Mouse (Mus musculus) lung, embryonic 15.5 days (tissue): ENCODE results near the gene Fntb. TPM values are rescaled to one million over a fixed set of nuclear protein-coding genes. Genes with fewer than 3 reads are reported as not detected.

Experiments used
- ATAC-seq: fragments of 200-750 bp; cut with Nextera tagmentation; 2 replicates; pipeline ENCODE4 v1.8.0; 2017; ENCODE audit warnings: moderate number of reproducible peaks, borderline replicate concordance; ENCODE audit not compliant: low FRiP score, low TSS enrichment; ENCODE audit errors: extremely low read depth
- H3K27ac ChIP-seq: fragments of 300-500 bp; sonication (generic); 2 replicates; pipeline ENCODE4 v1.5.1; 2015; ENCODE audit warnings: moderate library complexity, mild to moderate bottlenecking, inconsistent platforms
- H3K27me3 ChIP-seq: fragments of 300-500 bp; sonication (generic); 2 replicates; pipeline ENCODE4 v1.6.1; 2015; ENCODE audit warnings: inconsistent platforms
- H3K36me3 ChIP-seq: fragments of 300-500 bp; sonication (generic); 2 replicates; pipeline ENCODE4 v1.6.1; 2015; ENCODE audit warnings: inconsistent platforms
- H3K4me1 ChIP-seq: fragments of 300-500 bp; sonication (generic); 2 replicates; pipeline ENCODE4 v1.6.1; 2015; ENCODE audit warnings: inconsistent platforms
- H3K4me2 ChIP-seq: fragments of 300-500 bp; sonication (generic); 2 replicates; pipeline ENCODE4 v1.6.1; 2015; ENCODE audit warnings: inconsistent platforms, mild to moderate bottlenecking, moderate library complexity
- H3K4me3 ChIP-seq: fragments of 300-500 bp; sonication (generic); 2 replicates; pipeline ENCODE4 v1.5.1; 2015; ENCODE audit warnings: mild to moderate bottlenecking, inconsistent platforms
- H3K9ac ChIP-seq: fragments of 300-500 bp; sonication (generic); 2 replicates; pipeline ENCODE4 v1.6.1; 2015; ENCODE audit warnings: inconsistent platforms
- H3K9me3 ChIP-seq: fragments of 300-500 bp; sonication (generic); 2 replicates; pipeline ENCODE4 v1.6.1; 2016; ENCODE audit warnings: inconsistent platforms
- WGBS: fragments of 180-500 bp; shearing (Covaris S2); methylation state at CpG from one replicate; pipeline ENCODE4 v1.1.7; 2015; 5-methylcytosine and 5-hydroxymethylcytosine counted together
- polyA plus RNA-seq: library from polyadenylated mRNA; unstranded; fragments of >200 nt; fragmentation: Nextera tagmentation; extraction: Ambion mirVana; gene quantifications from 2 replicates; pipeline ENCODE4 v1.2.1, GENCODE M21; 2015

The Fntb gene
- polyA plus RNA-seq, 1 experiment from 2014 or later = 37.8 TPM

- Histone ChIP-seq H3K4me2 (no peak overlapping the region), H3K4me3 (no peak overlapping the region), H3K27me3 (no peaks in the 10 kb centered on the region), H3K27ac (no peak overlapping the region), H3K9ac (no peak overlapping the region), H3K9me3 (no peaks in the 10 kb centered on the region), H3K4me1 (no peaks in the 10 kb centered on the region), H3K36me3 (peaks cover 5% of the 10 kb centered on the region; the same call in 1 of the 2 replicates)
- 60% methylated on average over 7 of the region's 7 CpGs for WGBS
- no peak for ATAC-seq
These were observed 130.4 kb downstream of the Fntb start for GRCm38 (mm10) chr12:76895777-76896176.

DNA sequence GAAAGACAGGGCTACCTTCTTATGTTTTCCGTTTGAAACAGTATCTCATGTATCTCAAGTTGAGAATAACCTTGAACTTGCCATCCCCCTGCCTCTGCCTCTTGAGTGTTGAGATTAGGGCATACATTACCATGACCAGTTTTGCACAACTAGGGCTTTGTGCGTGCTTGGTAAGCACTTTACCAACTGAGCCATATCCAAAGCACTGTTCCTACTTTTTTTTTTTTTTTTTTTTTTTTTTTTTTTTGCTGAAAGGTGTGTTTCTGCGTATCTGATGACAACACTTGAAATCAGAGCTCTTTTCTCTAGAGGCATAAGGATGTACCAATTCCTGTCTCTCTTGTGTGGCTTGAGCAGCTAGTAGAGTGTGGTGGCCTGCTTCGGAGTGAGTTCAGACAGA is 131.2 kb downstream of the Fntb start:
- Histone ChIP-seq H3K9me3 (no peaks in the 10 kb centered on the region), H3K4me3 (no peak overlapping the region), H3K27me3 (no peaks in the 10 kb centered on the region), H3K4me2 (no peak overlapping the region), H3K36me3 (peaks cover 5% of the 10 kb centered on the region; the same call in 1 of the 2 replicates), H3K27ac (no peak overlapping the region), H3K9ac (no peak overlapping the region), H3K4me1 (no peaks in the 10 kb centered on the region)
- ATAC-seq = no peak
- WGBS = 85% methylated on average over 4 of the region's 4 CpGs

GRCm38 (mm10) chr12:76897006-76897405 is 131.6 kb downstream of the Fntb start:
- H3K9ac ChIP-seq = no peak overlapping the region
- no peak overlapping the region for H3K4me2 ChIP-seq
- peaks cover 5% of the 10 kb centered on the region; the same call in 1 of the 2 replicates for H3K36me3 ChIP-seq
- WGBS = 84% methylated on average over 10 of the region's 10 CpGs
- H3K27me3 ChIP-seq = no peaks in the 10 kb centered on the region
- H3K27ac ChIP-seq = no peak overlapping the region
- ATAC-seq = no peak
- no peaks in the 10 kb centered on the region for H3K9me3 ChIP-seq
- no peaks in the 10 kb centered on the region for H3K4me1 ChIP-seq
- no peak overlapping the region for H3K4me3 ChIP-seq

GRCm38 (mm10) chr12:76898141-76898540 is 132.8 kb downstream of the Fntb start:
- H3K9me3 ChIP-seq = no peaks in the 10 kb centered on the region
- no peaks in the 10 kb centered on the region for H3K36me3 ChIP-seq
- no peak overlapping the region for H3K9ac ChIP-seq
- H3K4me3 ChIP-seq = no peak overlapping the region
- no peak for ATAC-seq
- no peak overlapping the region for H3K4me2 ChIP-seq
- no peak overlapping the region for H3K27ac ChIP-seq
- no peaks in the 10 kb centered on the region for H3K27me3 ChIP-seq
- no peaks in the 10 kb centered on the region for H3K4me1 ChIP-seq

DNA sequence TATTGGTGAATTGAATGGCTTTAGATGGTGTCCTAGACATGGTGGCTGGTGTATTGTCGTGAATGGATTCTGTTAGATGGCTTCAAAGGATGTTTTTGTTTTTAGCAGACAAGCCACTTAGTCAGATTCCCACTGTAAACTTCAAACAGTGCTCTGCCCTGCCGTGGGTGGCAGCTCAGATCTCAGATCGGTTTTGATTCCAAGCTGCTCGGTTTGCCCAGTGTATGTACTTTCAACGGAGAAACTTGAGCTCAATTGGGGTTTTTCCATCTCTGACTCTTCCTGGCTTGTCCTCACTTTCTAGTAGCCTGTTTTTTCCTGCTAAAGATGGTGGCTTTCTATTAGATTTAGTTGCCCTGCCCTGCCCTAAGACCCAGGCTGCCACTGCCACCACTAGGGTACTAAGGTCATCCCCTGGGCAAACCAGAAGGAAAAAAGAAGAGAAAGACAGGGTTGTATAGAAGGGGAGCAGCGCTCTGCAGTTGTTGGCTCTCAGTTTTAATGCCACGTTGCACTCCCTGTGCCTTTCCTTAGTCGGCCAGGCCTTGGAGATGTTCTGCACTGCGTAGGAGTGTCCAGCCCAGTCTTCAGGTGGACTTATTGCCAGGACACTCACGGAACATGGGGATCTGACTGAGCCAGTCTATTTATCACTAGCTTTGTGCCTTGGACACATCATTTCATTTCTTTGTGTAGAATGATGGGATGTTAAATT is 134.0 kb downstream of the Fntb start:
- Histone ChIP-seq H3K27me3 (no peaks in the 10 kb centered on the region), H3K36me3 (no peaks in the 10 kb centered on the region), H3K9me3 (no peaks in the 10 kb centered on the region), H3K4me3 (no peak overlapping the region), H3K4me1 (no peaks in the 10 kb centered on the region), H3K27ac (no peak overlapping the region), H3K4me2 (no peak overlapping the region), H3K9ac (no peak overlapping the region)
- WGBS = 85% methylated on average over 10 of the region's 10 CpGs
- no peak for ATAC-seq

DNA sequence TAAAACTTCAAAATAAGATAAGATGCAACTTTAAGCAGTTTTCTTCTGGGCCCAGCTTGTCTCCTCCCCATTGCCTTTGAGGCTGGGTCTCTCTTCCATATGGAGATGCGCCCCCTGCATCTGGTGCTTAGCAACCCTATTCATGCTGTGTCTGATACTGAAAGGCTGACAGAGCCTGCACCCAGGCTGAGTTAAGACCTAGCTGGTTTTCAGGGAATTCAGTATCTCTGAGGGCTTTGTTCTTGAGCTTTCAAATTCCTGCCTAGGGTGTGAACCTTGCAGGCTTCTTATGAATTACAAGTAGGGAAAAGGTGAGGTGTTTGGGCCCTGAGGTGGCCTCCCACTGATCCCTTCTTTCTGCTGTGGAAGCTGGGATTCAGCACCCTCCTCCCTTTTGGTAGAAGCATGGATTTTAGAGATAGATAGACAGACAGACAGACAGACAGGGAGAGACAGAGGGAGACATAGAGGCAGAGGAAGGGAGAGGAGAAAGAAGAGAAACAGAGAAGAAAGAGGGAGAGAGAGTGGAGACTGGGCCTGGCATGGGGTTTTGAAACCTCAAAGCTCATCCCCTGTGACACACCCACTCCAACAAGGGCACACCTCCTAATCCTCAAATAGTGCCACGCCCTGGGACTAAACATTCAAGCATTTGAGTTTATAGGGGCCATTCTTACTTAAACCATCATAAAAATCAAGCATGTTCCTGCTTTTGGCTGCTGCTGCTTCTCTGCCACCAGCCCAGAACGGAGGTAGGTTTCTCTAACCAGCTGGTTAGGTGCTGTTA is 136.3 kb downstream of the Fntb start:
- H3K4me2 ChIP-seq = no peak overlapping the region
- ATAC-seq = no peak
- no peak overlapping the region for H3K9ac ChIP-seq
- no peaks in the 10 kb centered on the region for H3K4me1 ChIP-seq
- no peaks in the 10 kb centered on the region for H3K36me3 ChIP-seq
- no peaks in the 10 kb centered on the region for H3K27me3 ChIP-seq
- H3K27ac ChIP-seq = no peak overlapping the region
- H3K4me3 ChIP-seq = no peak overlapping the region
- 87% methylated on average over 3 of the region's 3 CpGs for WGBS
- no peaks in the 10 kb centered on the region for H3K9me3 ChIP-seq

DNA sequence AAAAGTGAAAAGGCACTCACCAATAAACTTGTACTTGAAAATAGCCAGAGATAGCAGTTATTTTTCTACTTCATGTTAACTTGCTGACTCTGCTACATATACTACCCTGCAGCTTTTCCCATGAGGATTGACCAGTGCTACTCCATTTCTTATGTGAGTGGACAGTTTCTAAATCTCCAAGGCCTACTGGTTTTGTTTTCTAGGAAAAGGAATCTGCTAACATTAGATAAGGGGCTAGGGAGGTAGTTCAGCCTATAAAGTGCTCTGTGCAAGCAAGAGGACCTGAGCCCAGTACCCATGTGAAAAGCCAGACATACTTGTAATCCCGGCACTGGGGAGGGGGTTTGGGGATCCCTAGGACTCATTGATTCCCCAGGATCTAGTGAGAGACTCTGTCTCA is 140.9 kb downstream of the Fntb start:
- 0 out of 2 replicates have a peak, but pooled peaks cover 4% of the 10 kb centered on the region for H3K36me3 ChIP-seq
- H3K27me3 ChIP-seq = no peaks in the 10 kb centered on the region
- H3K27ac ChIP-seq = no peak overlapping the region
- H3K9ac ChIP-seq = no peak overlapping the region
- no peaks in the 10 kb centered on the region for H3K9me3 ChIP-seq
- H3K4me2 ChIP-seq = no peak overlapping the region
- no peak for ATAC-seq
- no peaks in the 10 kb centered on the region for H3K4me1 ChIP-seq
- WGBS = 80% methylated on average over 1 of the region's 1 CpGs
- H3K4me3 ChIP-seq = no peak overlapping the region

GRCm38 (mm10) chr12:76909218-76909617 is 143.8 kb downstream of the Fntb start:
- Histone ChIP-seq H3K27ac (no peak overlapping the region), H3K4me2 (no peak overlapping the region), H3K4me3 (no peak overlapping the region), H3K36me3 (0 out of 2 replicates have a peak, but pooled peaks cover 8% of the 10 kb centered on the region), H3K9me3 (no peaks in the 10 kb centered on the region), H3K9ac (no peak overlapping the region), H3K4me1 (no peaks in the 10 kb centered on the region), H3K27me3 (no peaks in the 10 kb centered on the region)
- peak; percentile 55; the same call in 1 of the 2 replicates for ATAC-seq
- 69% methylated on average over 5 of the region's 5 CpGs for WGBS

DNA sequence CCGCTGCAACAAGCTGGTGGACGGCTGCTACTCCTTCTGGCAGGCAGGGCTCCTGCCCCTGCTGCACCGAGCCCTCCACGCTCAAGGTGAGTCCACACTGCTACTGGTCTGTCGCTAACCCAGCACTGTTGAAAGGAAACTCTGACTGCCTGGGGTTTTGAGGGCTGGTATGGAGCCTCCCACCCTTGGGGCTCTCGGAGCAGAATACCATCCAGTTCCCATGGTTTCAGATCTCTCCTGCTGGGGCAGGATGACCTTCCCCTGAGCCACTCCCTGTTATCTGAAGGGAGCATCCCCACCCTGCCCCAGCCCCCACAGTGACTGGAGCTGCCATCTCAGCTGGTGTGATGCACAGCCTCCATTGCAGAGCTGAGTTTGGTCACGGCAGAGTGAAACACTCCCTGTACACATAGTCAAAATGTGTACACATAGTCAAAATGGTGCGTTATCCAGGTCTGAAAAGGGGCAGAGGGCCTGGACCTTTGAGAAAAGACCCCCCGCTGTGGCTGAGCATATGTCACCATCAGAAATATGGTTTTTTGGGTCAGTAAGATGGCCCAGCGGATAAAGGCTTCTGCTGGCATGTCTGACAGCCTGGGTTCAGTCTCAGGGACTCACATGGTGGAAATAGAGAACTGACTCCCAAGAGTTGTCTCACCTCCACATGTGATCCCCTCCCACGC is 145.0 kb downstream of the Fntb start:
- Histone ChIP-seq H3K27me3 (no peaks in the 10 kb centered on the region), H3K36me3 (0 out of 2 replicates have a peak, but pooled peaks cover 8% of the 10 kb centered on the region), H3K4me2 (no peak overlapping the region), H3K9me3 (no peaks in the 10 kb centered on the region), H3K9ac (no peak overlapping the region), H3K4me3 (no peak overlapping the region), H3K27ac (no peak overlapping the region), H3K4me1 (no peaks in the 10 kb centered on the region)
- peak; percentile 31; the same call in 1 of the 2 replicates for ATAC-seq
- 81% methylated on average over 11 of the region's 11 CpGs for WGBS

GRCm38 (mm10) chr12:76911171-76911726 is 145.9 kb downstream of the Fntb start:
- ATAC-seq = no peak
- Histone ChIP-seq H3K9ac (no peak overlapping the region), H3K36me3 (0 out of 2 replicates have a peak, but pooled peaks cover 8% of the 10 kb centered on the region), H3K27ac (no peak overlapping the region), H3K4me3 (no peak overlapping the region), H3K4me1 (no peaks in the 10 kb centered on the region), H3K9me3 (no peaks in the 10 kb centered on the region), H3K27me3 (no peaks in the 10 kb centered on the region), H3K4me2 (no peak overlapping the region)
- 81% methylated on average over 16 of the region's 16 CpGs for WGBS

DNA sequence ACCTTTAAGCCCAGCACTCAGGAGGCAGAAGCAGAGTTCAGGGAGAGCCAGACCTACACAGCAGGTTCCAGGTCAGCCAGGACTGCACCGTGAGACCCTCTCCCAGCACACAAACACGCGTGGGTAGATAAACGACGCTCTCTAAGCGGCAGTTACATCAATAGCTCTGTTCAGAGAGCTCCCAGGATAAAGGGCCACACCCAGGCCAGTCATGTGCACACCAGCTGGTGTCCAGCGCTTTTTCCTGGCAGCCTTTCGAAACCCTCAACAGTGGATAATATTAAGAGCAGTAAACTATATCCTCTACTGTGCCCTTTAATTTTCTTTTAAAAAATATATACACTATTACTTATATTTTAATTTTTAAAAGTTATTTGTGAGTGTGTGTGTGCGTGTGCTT is 146.8 kb downstream of the Fntb start:
- Histone ChIP-seq H3K4me3 (no peak overlapping the region), H3K27ac (no peak overlapping the region), H3K27me3 (no peaks in the 10 kb centered on the region), H3K9me3 (no peaks in the 10 kb centered on the region), H3K4me2 (no peak overlapping the region), H3K4me1 (no peaks in the 10 kb centered on the region), H3K9ac (no peak overlapping the region), H3K36me3 (0 out of 2 replicates have a peak, but pooled peaks cover 8% of the 10 kb centered on the region)
- no peak for ATAC-seq
- WGBS = 66% methylated on average over 9 of the region's 9 CpGs
